Mouse (Mus musculus) testis, adult 2 months (tissue): ENCODE measurements around the gene Mterf2. TPM values are rescaled to one million over a fixed set of nuclear protein-coding genes. Genes with fewer than 3 reads are reported as not detected.
A peak's percentile ranks its signal among the peaks of the same experiment; 100 is the strongest.

Source experiments
- H3K27ac ChIP-seq: fragments of 200-500 bp; 2 replicates; pipeline ENCODE4 v1.5.1; 2012; ENCODE audit warnings: low read depth, low read length; ENCODE audit not compliant: control insufficient read depth, insufficient read depth
- H3K27me3 ChIP-seq: fragments of 200-500 bp; 2 replicates; pipeline ENCODE4 v1.6.1; 2012; ENCODE audit warnings: mild to moderate bottlenecking, low read length, moderate library complexity; ENCODE audit not compliant: control insufficient read depth, insufficient read depth
- H3K36me3 ChIP-seq: fragments of 200-500 bp; 2 replicates; pipeline ENCODE4 v1.6.1; 2012; ENCODE audit warnings: mild to moderate bottlenecking, low read length; ENCODE audit not compliant: control insufficient read depth, insufficient read depth
- H3K4me1 ChIP-seq: fragments of 200-500 bp; 2 replicates; pipeline ENCODE4 v1.6.1; 2012; ENCODE audit warnings: low read length; ENCODE audit not compliant: control insufficient read depth, insufficient read depth
- H3K4me3 ChIP-seq: fragments of 200-500 bp; 2 replicates; pipeline ENCODE4 v1.5.1; 2012; ENCODE audit warnings: low read depth, mild to moderate bottlenecking, low read length, moderate library complexity, mixed read lengths; ENCODE audit not compliant: control insufficient read depth
- CTCF ChIP-seq: fragments of 200-500 bp; IDR thresholded peaks from 2 replicates; pipeline ENCODE4 v1.5.1; 2012; ENCODE audit warnings: low read depth, mild to moderate bottlenecking, inconsistent platforms, low read length, moderate library complexity; ENCODE audit not compliant: control insufficient read depth, insufficient read depth, insufficient replicate concordance
- POLR2A ChIP-seq: fragments of 200-500 bp; IDR thresholded peaks from 2 replicates; pipeline ENCODE4 v1.6.1; 2012; ENCODE audit warnings: low read depth, mild to moderate bottlenecking, inconsistent platforms, low read length, moderate library complexity; ENCODE audit not compliant: control insufficient read depth
- polyA plus RNA-seq: library from polyadenylated mRNA; depleted of rRNA; stranded (reverse); fragments of >200 nt; gene quantifications from 2 replicates; pipeline ENCODE4 v1.2.3, GENCODE M21; 2012; rRNA removed

Mterf2 gene
- polyA plus RNA-seq = 3.4 and 4.2 TPM in 2 replicates

DNA sequence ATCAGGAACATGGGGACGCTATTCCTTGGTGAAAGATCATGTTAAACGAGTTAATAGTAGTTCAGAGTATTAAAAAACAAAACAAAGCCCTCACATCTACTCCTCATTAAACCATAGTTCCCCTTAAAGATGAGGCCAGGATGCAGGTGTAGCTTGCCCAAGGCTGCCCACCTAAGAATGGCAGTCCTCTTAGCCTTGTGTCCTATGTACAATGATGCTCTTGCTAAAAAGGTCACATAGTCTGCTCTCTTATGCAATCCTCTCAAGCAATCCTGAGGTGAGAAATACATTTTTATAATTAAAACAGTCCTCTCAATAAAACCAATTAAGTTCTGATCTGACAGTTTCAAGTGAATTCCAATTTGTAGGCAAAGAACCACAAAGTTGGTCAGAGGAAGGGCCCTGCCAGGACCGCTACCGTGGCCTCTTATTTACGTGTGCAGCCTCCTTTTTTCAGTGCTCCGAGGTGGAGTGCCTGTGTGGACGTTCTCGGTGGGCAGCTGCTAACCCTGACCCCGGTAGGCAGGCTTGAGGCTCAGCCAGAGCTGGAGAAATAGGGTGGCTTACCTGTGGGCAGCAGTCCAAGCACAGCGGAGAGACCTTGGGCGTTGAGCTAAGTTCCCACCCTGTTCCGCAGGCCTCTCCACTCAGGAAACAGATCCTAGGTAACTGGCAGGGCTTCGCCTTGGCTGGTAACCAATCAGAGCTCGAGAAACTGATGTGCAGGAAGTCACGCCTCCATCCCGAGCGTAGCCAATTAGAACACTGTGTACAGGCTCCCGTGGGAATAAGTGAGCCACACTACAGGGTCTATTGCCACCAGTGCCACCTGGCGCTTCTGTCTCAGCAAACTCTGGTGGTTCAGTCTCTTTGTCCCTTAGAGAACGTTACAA is at the start of gene Mterf2:
Gene Mterf2 (minus strand): TSS at position 633 of the 893 bp plus-strand sequence.
- H3K4me1 ChIP-seq = peaks cover 8% of the 10 kb centered on the region
- H3K27me3 ChIP-seq = no peaks in the 10 kb centered on the region
- no peaks in the 10 kb centered on the region for H3K36me3 ChIP-seq
- TF ChIP-seq CTCF = no peak
- 0 out of 2 replicates have a peak, but pooled peaks have one; percentile 25 for TF ChIP-seq POLR2A
- peak within 1 kb of the TSS; percentile 96 for H3K4me3 ChIP-seq
- peak within 1 kb of the TSS; percentile 86 for H3K27ac ChIP-seq

GRCm38 (mm10) chr10:85176640-85177039 is 48.8 kb upstream of the Mterf2 start:
- no peaks in the 10 kb centered on the region for H3K4me1 ChIP-seq
- no peaks in the 10 kb centered on the region for H3K36me3 ChIP-seq

GRCm38 (mm10) chr10:85165306-85165705 is 37.5 kb upstream of the Mterf2 start:
- no peaks in the 10 kb centered on the region for H3K27me3 ChIP-seq
- H3K27ac ChIP-seq = no peak overlapping the region
- H3K4me1 ChIP-seq = no peaks in the 10 kb centered on the region; the same call in 1 of the 2 replicates
- H3K4me3 ChIP-seq = no peak overlapping the region
- TF ChIP-seq CTCF = no peak
- no peak for TF ChIP-seq POLR2A
- H3K36me3 ChIP-seq = no peaks in the 10 kb centered on the region

More at GRCm38 (mm10) chr10:85176640-85177039, 48.8 kb upstream of the Mterf2 start:
- Histone ChIP-seq H3K27me3 (no peaks in the 10 kb centered on the region), H3K27ac (no peak overlapping the region), H3K4me3 (no peak overlapping the region)
- TF ChIP-seq POLR2A = no peak
- TF ChIP-seq CTCF = no peak

DNA sequence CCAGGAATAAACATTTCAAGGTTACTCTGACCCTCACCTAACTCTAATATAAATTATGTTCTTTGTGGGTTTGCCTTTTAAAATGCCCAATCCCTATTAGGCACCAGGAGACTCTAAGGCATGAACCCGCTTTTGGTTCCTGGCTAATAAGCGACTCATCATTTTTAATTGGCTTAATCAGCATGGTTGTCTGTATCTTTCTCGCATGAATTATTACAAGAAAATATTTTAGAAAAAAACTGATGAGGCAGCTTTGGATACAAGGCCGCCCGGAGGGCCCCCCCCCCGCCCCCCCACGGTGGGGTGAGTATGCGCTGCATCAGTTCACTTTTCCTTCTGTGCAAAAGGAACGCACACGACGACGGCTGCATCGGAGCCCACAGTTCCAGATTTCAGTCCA is 37.0 kb upstream of the Mterf2 start:
- no peak for TF ChIP-seq POLR2A
- TF ChIP-seq CTCF = no peak
- no peak overlapping the region for H3K4me3 ChIP-seq
- H3K36me3 ChIP-seq = no peaks in the 10 kb centered on the region
- no peaks in the 10 kb centered on the region for H3K27me3 ChIP-seq
- no peaks in the 10 kb centered on the region; the same call in 1 of the 2 replicates for H3K4me1 ChIP-seq
- no peak overlapping the region for H3K27ac ChIP-seq

DNA sequence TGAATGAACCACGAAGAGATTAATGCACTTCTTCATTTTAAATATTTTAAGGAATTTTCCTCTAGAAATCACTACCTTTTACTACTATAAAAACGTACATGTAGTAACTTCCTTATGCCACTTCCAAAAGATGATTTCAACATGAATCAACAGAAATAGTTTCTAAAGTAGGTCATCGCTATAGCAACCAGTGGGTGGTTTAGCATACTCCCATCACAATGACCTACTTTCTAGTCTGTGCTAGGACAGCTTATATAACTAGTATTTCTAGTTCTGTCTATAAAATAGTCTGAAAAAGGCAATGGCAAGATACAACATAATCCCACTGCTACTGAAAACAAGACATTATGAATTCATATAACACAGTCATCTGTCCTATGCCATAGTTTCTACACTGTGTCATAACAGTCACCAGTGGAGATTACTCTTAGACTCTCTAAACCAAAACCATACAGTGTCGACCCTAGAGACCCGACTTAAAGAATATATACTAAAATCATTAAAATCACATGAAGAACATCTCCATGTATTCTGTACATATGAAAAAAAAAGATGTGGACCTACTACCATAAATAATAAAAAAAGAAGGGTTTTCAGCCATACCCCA is 34.0 kb upstream of the Mterf2 start:
- H3K27me3 ChIP-seq = no peaks in the 10 kb centered on the region
- H3K4me1 ChIP-seq = no peaks in the 10 kb centered on the region; the same call in 1 of the 2 replicates
- no peak overlapping the region for H3K4me3 ChIP-seq
- H3K27ac ChIP-seq = no peak overlapping the region
- no peaks in the 10 kb centered on the region; the same call in 1 of the 2 replicates for H3K36me3 ChIP-seq
- no peak for TF ChIP-seq CTCF
- TF ChIP-seq POLR2A = no peak

DNA sequence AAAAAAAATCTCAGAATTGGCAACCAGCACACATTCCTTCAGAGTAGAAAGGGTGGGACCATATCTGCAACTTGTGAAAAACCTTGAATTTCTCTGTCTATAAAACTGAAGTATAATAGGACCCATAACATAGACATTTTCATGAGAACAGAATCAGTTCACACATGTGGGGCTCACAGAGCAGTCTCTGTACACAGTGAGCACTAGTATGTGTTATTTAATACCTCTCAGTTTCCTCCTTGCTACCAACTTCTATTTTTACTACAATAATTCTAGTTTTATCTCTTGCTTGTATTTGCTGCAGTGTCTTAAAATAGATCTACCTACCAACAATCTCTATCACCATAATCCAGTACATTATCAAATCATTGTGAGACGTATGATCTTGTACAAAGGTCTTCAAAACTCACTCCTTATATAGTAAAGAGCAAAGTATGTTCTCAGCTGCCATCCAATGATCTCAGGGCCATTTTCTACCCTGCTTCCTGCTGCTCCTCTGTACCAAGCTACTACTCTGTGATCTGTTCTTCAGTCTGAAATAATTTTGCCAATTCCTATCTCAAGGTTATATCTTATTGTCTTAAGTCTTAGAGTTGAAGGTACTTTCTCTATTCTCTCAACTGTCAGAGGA is 32.3 kb upstream of the Mterf2 start:
- no peaks in the 10 kb centered on the region for H3K27me3 ChIP-seq
- TF ChIP-seq CTCF (no peak), POLR2A (no peak)
- H3K27ac ChIP-seq = no peak overlapping the region
- H3K4me3 ChIP-seq = no peak overlapping the region
- no peaks in the 10 kb centered on the region for H3K4me1 ChIP-seq
- H3K36me3 ChIP-seq = no peaks in the 10 kb centered on the region; the same call in none of the 2 replicates

- H3K27me3 ChIP-seq = no peaks in the 10 kb centered on the region
- TF ChIP-seq POLR2A (no peak), CTCF (no peak)
- no peak overlapping the region for H3K27ac ChIP-seq
- H3K36me3 ChIP-seq = peaks cover 2% of the 10 kb centered on the region
- H3K4me3 ChIP-seq = no peak overlapping the region
- H3K4me1 ChIP-seq = no peaks in the 10 kb centered on the region
Measured at GRCm38 (mm10) chr10:85157451-85157850, 29.6 kb upstream of the Mterf2 start.
